In genomic region chr2:31111685-31112084, GRCm38 (mm10) we compare ENCODE assay signal across 23 mouse cellular contexts. TPM values are rescaled to one million over a fixed set of nuclear protein-coding genes. Genes with fewer than 3 reads are reported as not detected.
DNase-seq lines count a peak whose midpoint lies in the region; ATAC-seq and TF ChIP-seq lines count a peak whose summit lies in the region.
"Had no signal": no experiment of that assay in that cellular context is flagged by ENCODE, and none has a peak within 500 bp of the region (broad histone marks: within the 10 kb centered on the region; RNA-seq: fewer than 3 reads in every experiment).

No protein-coding gene starts in this region.

- TF ChIP-seq CTCF in forebrain, postnatal 0 days (IDR thresholded peaks at IDR 0.05; ENCODE audit: low read depth) = no peak
- TF ChIP-seq CTCF in kidney, postnatal 0 days (IDR thresholded peaks at IDR 0.05; ENCODE audit: low read depth) = no peak
- TF ChIP-seq CTCF in embryonic fibroblast, embryonic 13.5 days (IDR thresholded peaks at IDR 0.05; ENCODE audit: borderline replicate concordance, insufficient read depth, low read length) = no peak

- no peak for TF ChIP-seq POLR2A in embryonic fibroblast, embryonic 13.5 days (IDR thresholded peaks at IDR 0.05; ENCODE audit: low read depth, low read length)

- H3K9ac ChIP-seq in forebrain, postnatal 0 days = no peak overlapping the region
- H3K9ac ChIP-seq in forebrain, embryonic 11.5 days (ENCODE audit: low read length) = no peak overlapping the region
- H3K9ac ChIP-seq in kidney, postnatal 0 days (ENCODE audit: low read depth, low read length) = no peak overlapping the region
- H3K9ac ChIP-seq: forebrain, embryonic 12.5 days; heart, embryonic 12.5 days; hindbrain, embryonic 14.5 days had no signal

- H3K4me1 ChIP-seq in forebrain, postnatal 0 days (ENCODE audit: insufficient read depth) = peaks cover 7% of the 10 kb centered on the region; the same call in 1 of the 2 replicates
- no peaks in the 10 kb centered on the region for H3K4me1 ChIP-seq in forebrain, embryonic 11.5 days (replicated peaks; ENCODE audit: control insufficient read depth, insufficient read depth, low read length)
- H3K4me1 ChIP-seq in kidney, postnatal 0 days (replicated peaks; ENCODE audit: insufficient read depth, low read length) = peaks cover 18% of the 10 kb centered on the region
- peaks cover 24% of the 10 kb centered on the region for H3K4me1 ChIP-seq in embryonic fibroblast, embryonic 13.5 days (ENCODE audit: control insufficient read depth, insufficient read depth, low read length)

- H3K4me3 ChIP-seq in forebrain, postnatal 0 days (ENCODE audit: low read depth, low read length) = no peak overlapping the region
- H3K4me3 ChIP-seq in forebrain, embryonic 11.5 days (ENCODE audit: low read depth, low read length) = no peak overlapping the region
- no peak overlapping the region for H3K4me3 ChIP-seq in kidney, postnatal 0 days (replicated peaks; ENCODE audit: low read depth, low read length)
- H3K4me3 ChIP-seq in embryonic fibroblast, embryonic 13.5 days (ENCODE audit: insufficient read depth, low read length) = no peak overlapping the region
- H3K4me3 ChIP-seq: forebrain, embryonic 12.5 days; heart, adult 2 months; heart, embryonic 12.5 days had no signal

- DNase-seq in forebrain, postnatal 0 days = peak; percentile 24
- DNase-seq in forebrain, embryonic 11.5 days (ENCODE audit: low spot score) = no peak
- DNase-seq in kidney, postnatal 0 days (ENCODE audit: low spot score) = no peak
- no peak for DNase-seq in kidney, postnatal 14 days
- DNase-seq in brain, adult 2 months (ENCODE audit: low read depth, low spot score) = peak; percentile 54
- no peak for DNase-seq in frontal cortex, postnatal 25 days (ENCODE audit: low spot score in 2 of 2)
- DNase-seq: adrenal gland, postnatal 25 days; cerebellum, adult 18-20 months; embryo, embryonic 11 days; heart, adult 2 months; kidney, adult 9 months; kidney, postnatal 25 days; lung, postnatal 36 days; thymus, adult 2 months; thymus, postnatal 36 days had no signal

- no peaks in the 10 kb centered on the region for H3K9me3 ChIP-seq in forebrain, postnatal 0 days (ENCODE audit: low read length)
- no peaks in the 10 kb centered on the region for H3K9me3 ChIP-seq in forebrain, embryonic 11.5 days (ENCODE audit: control insufficient read depth, low read length)
- H3K9me3 ChIP-seq in kidney, postnatal 0 days (replicated peaks; ENCODE audit: low read length) = 0 out of 2 replicates have a peak, but pooled peaks cover 3% of the 10 kb centered on the region
- H3K9me3 ChIP-seq: forebrain, embryonic 12.5 days had no signal

- 56% methylated on average over 6 of the region's 6 CpGs for WGBS in forebrain, postnatal 0 days
- WGBS in forebrain, embryonic 11.5 days = 91% methylated on average over 6 of the region's 6 CpGs
- 64% methylated on average over 6 of the region's 6 CpGs for WGBS in kidney, postnatal 0 days

- H3K27ac ChIP-seq in forebrain, postnatal 0 days (ENCODE audit: low read depth, low read length) = peak overlapping the region; percentile 64
- no peak overlapping the region for H3K27ac ChIP-seq in forebrain, embryonic 11.5 days (ENCODE audit: low read depth, low read length)
- H3K27ac ChIP-seq in kidney, postnatal 0 days = 0 out of 2 replicates have a peak overlapping the region, but pooled peaks have one; percentile 36
- H3K27ac ChIP-seq in embryonic fibroblast, embryonic 13.5 days (ENCODE audit: insufficient read depth, low read length) = peak overlapping the region; percentile 56
- H3K27ac ChIP-seq: forebrain, embryonic 12.5 days; heart, adult 2 months; hindbrain, embryonic 14.5 days had no signal

- no peak overlapping the region for H3K4me2 ChIP-seq in forebrain, postnatal 0 days (ENCODE audit: low read depth)
- H3K4me2 ChIP-seq in forebrain, embryonic 11.5 days (ENCODE audit: low read depth, low read length, severe bottlenecking) = no peak overlapping the region
- no peak overlapping the region for H3K4me2 ChIP-seq in kidney, postnatal 0 days (ENCODE audit: low read length)
- H3K4me2 ChIP-seq: forebrain, embryonic 12.5 days; heart, embryonic 12.5 days; hindbrain, embryonic 14.5 days; midbrain, embryonic 11.5 days had no signal

- ATAC-seq in forebrain, postnatal 0 days = peak; percentile 58
- ATAC-seq in forebrain, embryonic 11.5 days (replicated peaks; ENCODE audit: low FRiP score) = no peak
- no peak for ATAC-seq in kidney, postnatal 0 days (replicated peaks; ENCODE audit: low FRiP score, low read depth)
- ATAC-seq: CD4-positive, CD25-positive, alpha-beta regulatory T cell, adult 4 months; intestine, postnatal 0 days; midbrain, embryonic 16.5 days had no signal

- H3K27me3 ChIP-seq in forebrain, postnatal 0 days (ENCODE audit: insufficient read depth, low read length) = no peaks in the 10 kb centered on the region
- H3K27me3 ChIP-seq in forebrain, embryonic 11.5 days (ENCODE audit: control insufficient read depth, insufficient read depth, low read length) = no peaks in the 10 kb centered on the region
- no peaks in the 10 kb centered on the region for H3K27me3 ChIP-seq in kidney, postnatal 0 days (ENCODE audit: insufficient read depth, low read length)
- H3K27me3 ChIP-seq: forebrain, embryonic 12.5 days; heart, embryonic 12.5 days had no signal

- H3K36me3 ChIP-seq in forebrain, postnatal 0 days (ENCODE audit: insufficient read depth) = no peaks in the 10 kb centered on the region
- no peaks in the 10 kb centered on the region for H3K36me3 ChIP-seq in forebrain, embryonic 11.5 days (ENCODE audit: control insufficient read depth, insufficient read depth, low read length)
- no peaks in the 10 kb centered on the region for H3K36me3 ChIP-seq in kidney, postnatal 0 days (ENCODE audit: insufficient read depth, low read length)
- H3K36me3 ChIP-seq: forebrain, embryonic 12.5 days had no signal

RNA-seq across cellular contexts. Expression of gene Fnbp1, which starts 30.1 kb away (rescaled TPM):
- 9.2 and 13.3 TPM in 2 replicates for total RNA-seq in forebrain, postnatal 0 days (2014; rRNA removed)
- polyA plus RNA-seq in forebrain, postnatal 0 days (2015; fragmentation: Nextera tagmentation; extraction: Ambion mirVana) = 9.8 and 20.1 TPM in 2 replicates
- polyA plus RNA-seq in forebrain, embryonic 11.5 days (2014; fragmentation: Nextera tagmentation; extraction: Ambion mirVana) = 15.9 and 17.3 TPM in 2 replicates
- polyA plus RNA-seq in kidney, postnatal 0 days (2015; fragmentation: Nextera tagmentation; extraction: Ambion mirVana) = 12.3 and 14.0 TPM in 2 replicates
- 69.8 and 75.6 TPM in 2 replicates for polyA plus RNA-seq in embryonic fibroblast, embryonic 13.5 days (2011; ENCODE audit: insufficient read length, low read depth, missing spikeins)

RNA-seq across cellular contexts. Expression of gene Gpr107, which starts 40.4 kb away (rescaled TPM):
- total RNA-seq in forebrain, postnatal 0 days (2014; rRNA removed) = 40.8 and 47.6 TPM in 2 replicates
- polyA plus RNA-seq in forebrain, postnatal 0 days (2015; fragmentation: Nextera tagmentation; extraction: Ambion mirVana) = 20.3 and 24.0 TPM in 2 replicates
- polyA plus RNA-seq in forebrain, embryonic 11.5 days (2014; fragmentation: Nextera tagmentation; extraction: Ambion mirVana) = 30.7 and 32.2 TPM in 2 replicates
- polyA plus RNA-seq in kidney, postnatal 0 days (2015; fragmentation: Nextera tagmentation; extraction: Ambion mirVana) = 30.7 and 32.3 TPM in 2 replicates
- 81.1 and 92.5 TPM in 2 replicates for polyA plus RNA-seq in embryonic fibroblast, embryonic 13.5 days (2011; ENCODE audit: insufficient read length, low read depth, missing spikeins)

Comparison
In these comparisons a context has a peak if more than half of its experiments do, and no peak if none do; other contexts are left out.
1. DNase-seq: peak in forebrain, postnatal 0 days (single experiment) and brain, adult 2 months (single experiment); none in forebrain, embryonic 11.5 days (single experiment), kidney, postnatal 0 days (single experiment), kidney, postnatal 14 days (single experiment) and frontal cortex, postnatal 25 days (0 of 2).